Mouse (Mus musculus) urinary bladder, postnatal 36 days (tissue): ENCODE measurements at regions not wholly inside any gene's neighbourhood (a gene's known extent, or its start where the extent isn't known, plus 50 kb on each side); places are given as distances from the start of the nearest gene placed in this dataset.
"Not testable (repeated sequence)": the region's sequence is repeated elsewhere in the genome, so short reads cannot be mapped to it uniquely, and the experiment has no call there.

ENCODE experiments used
- DNase-seq, 2 experiments: peaks; one replicate each; pipeline ENCODE4 v3.0.0; 2022; ENCODE audit warnings: low spot score in 2 of 2, mixed read lengths in 1 of 2

DNA sequence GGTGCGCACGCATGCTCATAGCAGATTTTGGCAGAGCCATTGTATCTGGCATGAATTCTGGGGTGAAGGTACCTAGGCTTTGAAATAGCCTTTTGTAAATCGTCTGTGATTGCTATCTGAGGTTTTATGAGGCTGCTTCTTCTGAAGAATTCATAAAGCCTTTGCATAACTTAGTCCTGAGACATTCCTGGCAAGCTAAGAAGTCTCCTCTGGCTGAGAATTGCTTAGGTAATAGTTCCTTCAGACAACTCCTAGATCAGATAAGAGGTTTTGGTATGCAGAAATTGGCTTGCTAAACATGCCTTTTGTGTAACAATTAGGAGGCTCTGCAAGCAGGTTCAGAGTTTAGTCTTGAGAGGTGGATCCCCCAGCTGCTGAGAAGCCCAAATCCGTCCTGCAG is 82.7 kb downstream of the Pmp22 start:
- no peak for DNase-seq

DNA sequence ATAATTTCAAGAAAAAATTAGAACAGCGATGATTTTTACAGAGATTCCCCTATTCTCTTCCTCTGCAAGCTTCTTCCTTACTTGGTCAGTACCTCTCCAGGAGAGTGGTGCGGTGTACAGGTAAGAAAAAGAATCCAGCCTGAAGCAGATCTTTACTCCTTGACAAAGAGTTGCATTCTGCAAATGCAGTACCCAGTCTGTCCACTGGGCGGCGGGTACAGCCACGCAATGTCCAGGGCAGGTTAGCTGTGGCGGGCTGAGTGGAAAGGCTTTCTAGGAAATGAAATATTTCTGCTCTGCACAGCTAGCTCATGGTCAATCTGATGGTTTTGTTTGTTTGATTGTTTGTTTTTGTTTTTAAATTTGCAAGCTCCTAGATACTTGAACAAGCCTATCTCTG is 84.3 kb downstream of the Pmp22 start:
- peak; percentile 62 to 78 for DNase-seq

DNA sequence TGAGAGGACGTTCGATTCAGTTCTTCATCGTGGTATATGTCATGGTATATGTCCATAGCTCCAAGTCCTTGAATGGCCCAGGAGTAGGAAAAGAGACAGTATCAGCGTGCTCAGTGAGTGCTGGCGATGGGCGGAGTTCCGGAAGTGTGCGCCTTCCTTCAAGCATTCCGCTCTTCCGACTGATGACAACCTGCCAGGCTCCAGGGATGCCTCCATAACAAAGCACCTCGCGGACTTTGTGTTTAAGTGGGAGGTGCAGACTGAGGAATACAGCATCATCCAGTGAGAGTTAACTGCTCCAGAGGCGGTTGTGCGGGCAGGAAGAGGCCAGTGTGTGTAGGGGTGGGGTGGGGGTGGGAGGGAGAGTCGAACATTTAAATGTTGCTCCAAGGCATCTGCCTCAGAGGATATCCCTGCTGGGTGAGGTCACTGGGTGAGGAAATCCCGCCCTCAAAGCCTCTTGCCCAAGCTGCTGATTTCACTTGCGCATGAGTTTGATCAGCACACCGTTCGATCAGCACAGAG is 85.2 kb downstream of the Pmp22 start:
- DNase-seq: no peak

- no peak for DNase-seq
Measured at GRCm38 (mm10) chr11:63215993-63216392, 87.2 kb downstream of the Pmp22 start.

GRCm38 (mm10) chr11:63217049-63217448 is 88.3 kb downstream of the Pmp22 start:
- no peak for DNase-seq

DNA sequence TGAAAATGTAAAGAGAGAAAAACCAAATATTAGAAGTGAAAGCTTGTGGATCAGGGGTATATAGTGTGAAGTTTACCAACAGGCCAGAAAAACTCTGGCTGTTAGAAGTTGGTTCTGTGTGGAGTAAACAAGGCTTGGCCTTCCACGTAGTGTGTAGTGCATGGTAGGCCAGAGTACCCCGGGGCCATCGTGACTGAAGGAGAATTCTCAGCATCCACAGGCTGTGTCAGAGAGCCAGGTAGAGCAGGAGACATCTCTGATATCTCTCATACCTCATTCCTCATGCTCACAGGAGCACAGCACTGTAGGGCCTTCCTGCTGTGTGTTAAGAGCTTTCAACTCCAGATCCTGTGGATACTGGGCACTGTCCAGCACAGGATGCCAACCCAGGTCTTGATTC is 97.7 kb downstream of the Pmp22 start:
- DNase-seq: no peak

DNA sequence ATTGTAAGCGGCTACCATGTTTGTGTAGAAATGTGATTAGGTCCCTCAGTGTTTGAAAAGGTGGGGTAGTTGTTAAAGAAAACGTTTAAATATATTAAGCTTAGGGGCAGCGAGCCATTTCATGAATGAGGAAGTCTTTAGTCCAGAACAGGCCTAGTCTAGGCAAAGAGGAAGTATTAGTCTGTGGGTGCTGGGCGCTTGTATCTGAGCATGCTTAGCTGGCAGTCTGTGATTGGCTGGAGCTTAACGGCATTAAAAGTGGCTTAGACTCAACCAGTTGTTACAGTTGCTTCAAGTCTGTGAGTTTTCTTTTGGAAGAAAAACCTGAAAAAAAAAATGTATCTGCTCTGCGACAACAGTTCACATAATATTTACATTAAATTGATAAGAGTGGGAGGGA is 102.0 kb downstream of the Pmp22 start:
- DNase-seq: no peak

DNA sequence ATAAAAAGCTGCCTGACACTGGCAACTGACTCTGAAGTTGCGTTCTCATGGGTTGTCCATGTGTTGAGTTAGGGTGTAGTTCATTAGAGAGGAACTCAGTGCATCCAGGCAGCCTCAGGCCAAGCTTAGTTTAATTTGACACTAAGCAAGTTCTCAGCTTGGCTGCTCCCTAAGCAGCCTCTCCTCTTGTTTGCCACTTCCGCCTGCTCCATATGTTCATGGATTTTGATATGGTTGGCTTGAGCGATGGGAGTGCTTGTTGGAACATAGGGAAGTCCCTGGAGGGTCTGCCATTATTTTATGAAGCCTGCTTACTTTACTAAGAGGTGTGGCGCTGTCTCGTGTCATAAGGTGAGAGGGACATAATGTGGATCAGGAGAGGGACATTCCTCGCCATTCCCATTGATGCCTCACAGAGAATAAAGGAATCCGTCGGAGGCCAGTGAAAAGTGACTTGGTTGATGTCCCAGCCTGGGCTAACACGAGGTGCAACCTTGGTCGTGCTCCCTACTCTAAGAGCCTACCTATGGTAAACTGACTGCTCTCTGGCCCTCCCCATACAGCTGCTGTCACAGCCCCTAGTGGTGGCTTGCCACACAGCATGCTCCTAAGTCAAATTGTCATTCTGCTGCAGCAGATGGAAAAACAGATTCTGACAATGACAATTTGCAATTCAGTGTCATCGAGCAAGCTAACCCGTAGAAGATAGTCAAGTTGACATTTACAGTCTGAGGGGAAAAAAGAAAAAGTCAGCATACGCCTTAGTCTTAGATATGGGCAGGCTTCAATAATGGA is 104.6 kb downstream of the Pmp22 start:
- DNase-seq: no peak

DNA sequence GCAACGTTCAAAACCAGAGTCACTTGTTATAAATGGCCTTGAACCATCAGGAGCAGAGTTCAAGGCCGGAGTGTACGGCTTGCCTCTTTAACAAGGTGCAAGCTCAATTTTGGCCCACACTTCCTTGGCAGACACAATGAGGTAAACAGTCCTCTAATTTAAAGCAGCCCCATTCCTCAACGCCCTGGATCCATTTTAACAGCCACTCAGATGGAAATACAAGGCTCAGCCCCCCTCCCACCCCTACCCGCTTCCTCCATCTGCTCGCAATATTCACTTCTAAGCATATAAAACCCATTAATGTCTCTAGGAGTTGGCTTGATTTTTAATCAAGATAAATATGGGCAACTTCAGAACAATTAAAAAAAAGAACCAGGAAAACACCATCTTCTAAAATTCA is 105.7 kb downstream of the Pmp22 start:
- DNase-seq: no peak

- no peak for DNase-seq
Measured at GRCm38 (mm10) chr11:63238655-63239054, 109.9 kb downstream of the Pmp22 start.

DNA sequence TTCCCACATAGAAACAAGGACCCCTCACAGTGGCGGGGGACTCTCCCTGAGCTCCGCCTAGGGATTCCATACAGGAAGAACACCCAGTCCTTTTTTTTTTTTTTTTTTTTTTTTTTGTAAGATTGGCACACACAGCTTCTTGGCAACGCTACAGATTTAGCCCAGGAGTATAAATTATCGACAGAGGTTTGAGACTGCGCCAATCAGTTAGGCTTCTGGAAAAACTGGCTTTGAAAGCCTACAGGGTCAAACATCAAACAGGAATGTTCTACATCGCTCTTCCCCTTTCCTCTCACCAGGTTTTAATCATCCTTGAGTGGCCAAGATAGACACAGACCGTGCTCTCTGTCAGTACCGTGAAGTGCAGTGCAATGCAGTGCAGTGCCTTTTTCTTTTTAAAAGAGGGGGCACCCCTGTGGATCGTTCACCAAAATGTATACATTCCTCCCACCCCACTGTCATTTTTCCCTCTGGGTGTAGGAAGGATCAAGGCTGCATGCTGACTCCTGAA is 115.2 kb downstream of the Pmp22 start:
- no peak for DNase-seq

GRCm38 (mm10) chr11:63245041-63245440 is 116.3 kb downstream of the Pmp22 start:
- no peak for DNase-seq

- DNase-seq: no peak
Measured at GRCm38 (mm10) chr11:63246052-63246661, 117.4 kb downstream of the Pmp22 start.

DNA sequence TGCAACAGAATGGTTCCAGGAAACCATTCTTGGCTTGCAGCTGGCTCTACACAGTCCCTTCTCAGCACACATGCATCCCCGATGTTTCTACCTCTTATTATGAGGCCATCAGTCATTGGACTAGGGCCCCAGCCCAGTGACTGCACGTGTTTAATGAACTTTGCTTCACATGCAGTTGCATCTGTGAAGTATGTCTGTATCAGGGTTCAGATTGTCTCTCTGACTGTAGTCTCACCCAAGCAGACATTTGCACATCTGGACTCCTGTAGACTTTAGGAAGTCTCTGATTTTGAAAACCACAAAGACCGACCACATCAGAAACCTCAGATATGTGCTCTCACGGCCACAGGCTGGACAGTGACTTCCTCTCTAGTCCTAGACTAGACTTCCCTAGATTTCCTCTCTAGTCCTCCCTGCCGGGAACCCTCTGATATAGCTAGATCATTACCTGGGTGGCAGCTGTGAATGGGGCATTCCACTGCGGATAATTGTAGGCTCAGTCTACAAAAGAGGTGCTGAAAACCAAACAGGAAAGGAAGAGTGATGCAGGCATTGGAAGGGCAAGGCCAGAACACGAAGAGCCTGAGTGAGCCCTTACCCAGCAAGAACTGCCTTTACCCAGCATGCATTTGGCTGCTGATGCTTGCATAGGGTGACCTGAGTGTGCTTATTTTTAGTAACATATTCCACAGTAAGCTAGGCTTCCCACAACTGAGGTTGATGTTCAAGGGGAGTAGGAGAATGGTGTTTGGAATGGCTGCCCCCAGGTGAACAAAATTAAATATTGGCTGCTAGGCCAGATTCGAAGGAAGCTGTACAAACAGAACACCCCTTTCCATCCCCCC is 123.5 kb downstream of the Pmp22 start:
- DNase-seq: no peak

GRCm38 (mm10) chr11:63252968-63253602 is 124.3 kb downstream of the Pmp22 start:
- no peak for DNase-seq

- no peak for DNase-seq
Measured at GRCm38 (mm10) chr11:63264432-63265061, 135.8 kb downstream of the Pmp22 start.

GRCm38 (mm10) chr11:63266290-63266689 is 137.5 kb downstream of the Pmp22 start:
- not testable (repeated sequence) for DNase-seq

DNA sequence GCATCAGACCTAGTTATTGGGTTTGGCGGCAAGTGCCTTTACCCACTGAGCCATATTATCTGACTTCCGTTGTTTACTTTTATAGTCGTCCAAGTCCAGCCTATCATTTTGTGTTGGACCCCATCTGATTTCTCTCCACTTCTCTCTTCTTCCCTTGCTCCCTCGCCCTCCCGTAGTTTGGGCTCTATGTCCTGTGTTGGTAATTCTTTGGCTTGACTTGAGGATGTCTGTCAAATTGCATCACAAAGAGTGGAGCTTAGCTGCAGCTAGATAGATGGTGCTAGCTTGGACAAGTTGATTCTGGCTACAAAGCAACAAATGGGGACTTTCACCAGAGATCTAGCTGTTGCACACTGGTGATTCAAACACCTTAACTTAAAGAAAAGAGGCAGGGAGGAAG is 147.9 kb downstream of the Pmp22 start:
- DNase-seq: no peak

DNA sequence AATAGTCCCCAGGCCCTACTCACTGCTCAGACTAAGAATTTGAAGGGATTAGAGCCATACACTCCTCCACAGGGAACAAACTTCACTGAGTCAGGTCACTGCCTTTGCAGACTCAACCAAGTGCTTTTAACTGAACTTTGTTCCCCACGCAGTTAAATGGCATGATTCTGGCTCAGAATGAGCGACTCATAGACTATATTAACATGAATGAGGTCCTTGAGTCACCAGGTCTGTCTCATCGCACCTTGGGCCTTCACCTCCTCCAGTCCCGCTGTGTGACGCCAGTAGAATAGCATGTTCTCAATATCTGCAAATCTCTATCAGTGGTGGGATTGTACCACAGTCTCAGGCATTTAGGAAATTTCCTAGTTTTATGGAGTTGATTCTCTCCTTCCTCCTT is 153.1 kb downstream of the Pmp22 start:
- DNase-seq: no peak

DNA sequence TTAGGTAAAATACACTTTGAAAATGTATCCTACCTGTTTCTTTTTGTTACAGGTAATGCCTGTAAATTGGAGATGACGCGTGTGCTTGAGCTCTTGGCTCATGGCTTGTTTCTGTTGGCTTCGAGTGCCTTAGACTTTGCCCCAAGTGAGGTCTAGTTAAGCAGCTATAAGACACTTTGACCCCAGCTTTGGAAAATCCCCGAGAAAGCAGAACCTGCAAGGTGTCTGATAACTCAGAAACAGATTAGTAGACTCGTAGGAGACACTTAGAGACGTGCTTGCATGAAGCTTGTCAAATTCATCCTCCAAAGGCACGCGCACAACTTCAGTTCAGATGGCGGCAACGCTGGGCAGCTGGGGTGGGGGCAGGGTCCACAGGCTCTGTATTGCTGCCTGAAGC is 153.8 kb downstream of the Pmp22 start:
- no peak for DNase-seq

DNA sequence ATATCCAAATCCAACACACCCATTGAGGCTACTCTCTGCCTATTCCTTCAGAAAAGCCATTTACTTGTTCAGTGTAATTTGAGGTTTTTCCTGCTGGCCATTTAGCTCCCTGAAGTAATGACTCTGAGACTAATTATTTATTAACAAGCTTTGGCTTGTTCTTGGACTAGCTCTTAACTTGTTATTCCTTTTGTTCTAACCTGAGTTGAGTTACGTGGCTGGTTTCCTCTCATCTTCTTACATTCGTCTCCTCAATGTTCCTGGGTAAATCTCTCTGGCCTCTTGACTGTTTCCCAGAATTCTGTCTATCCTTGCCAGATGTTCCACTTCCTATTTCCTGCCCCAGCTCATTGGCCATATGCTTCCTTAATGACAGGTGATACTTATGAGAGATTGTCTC is 157.2 kb downstream of the Pmp22 start:
- DNase-seq: no peak
